Mouse (Mus musculus): ENCODE measurements around the gene Letm1.

The Letm1 gene

GRCm38 (mm10) chr5:33782345-33782998, at the start of gene Letm1:
Gene Letm1 (minus strand): TSS chr5:33782817.
- DNase-seq (ENCODE audit: low spot score in 2 of 2): peak; percentile 93 to 95

- DNase-seq (ENCODE audit: low spot score in 2 of 2): no peak
These were observed 48.2 kb upstream of the Letm1 start for GRCm38 (mm10) chr5:33830832-33831231.

- DNase-seq (ENCODE audit: low spot score in 2 of 2): no peak
These were observed 47.3 kb upstream of the Letm1 start for GRCm38 (mm10) chr5:33829958-33830357.

- DNase-seq (ENCODE audit: low spot score in 2 of 2): no peak
These were observed 45.5 kb upstream of the Letm1 start for GRCm38 (mm10) chr5:33828107-33828506.

GRCm38 (mm10) chr5:33826001-33826400, 43.4 kb upstream of the Letm1 start:
- DNase-seq (ENCODE audit: low spot score in 2 of 2): no peak

- DNase-seq (ENCODE audit: low spot score in 2 of 2): no peak
These were observed 39.8 kb upstream of the Letm1 start for GRCm38 (mm10) chr5:33822456-33822855.

GRCm38 (mm10) chr5:33821901-33822427, 39.3 kb upstream of the Letm1 start:
- DNase-seq (ENCODE audit: low spot score in 2 of 2): no peak

GRCm38 (mm10) chr5:33820733-33821621, 38.4 kb upstream of the Letm1 start:
- DNase-seq (ENCODE audit: low spot score in 2 of 2): peak; percentile 29 to 62

- peak; percentile 85 to 86 for DNase-seq (ENCODE audit: low spot score in 2 of 2)
These were observed 37.5 kb upstream of the Letm1 start, which contains the start of gene Nsd2 for GRCm38 (mm10) chr5:33819876-33820732. Gene Nsd2 (plus strand): TSS chr5:33820725.

- DNase-seq (ENCODE audit: low spot score in 2 of 2): peak; percentile 8 to 29
These were observed 36.7 kb upstream of the Letm1 start for GRCm38 (mm10) chr5:33819141-33819875.

GRCm38 (mm10) chr5:33818104-33818503, 35.5 kb upstream of the Letm1 start:
- no peak for DNase-seq (ENCODE audit: low spot score in 2 of 2)

- no peak for DNase-seq (ENCODE audit: low spot score in 2 of 2)
These were observed 33.5 kb upstream of the Letm1 start for GRCm38 (mm10) chr5:33816008-33816725.

- no peak for DNase-seq (ENCODE audit: low spot score in 2 of 2)
These were observed 28.9 kb upstream of the Letm1 start for GRCm38 (mm10) chr5:33811519-33811918.

- no peak for DNase-seq (ENCODE audit: low spot score in 2 of 2)
These were observed 20.7 kb upstream of the Letm1 start for GRCm38 (mm10) chr5:33803337-33803736.

GRCm38 (mm10) chr5:33791912-33792643, 9.5 kb upstream of the Letm1 start:
- no peak for DNase-seq (ENCODE audit: low spot score in 2 of 2)

- no peak for DNase-seq (ENCODE audit: low spot score in 2 of 2)
These were observed 378 bp upstream of the Letm1 start for GRCm38 (mm10) chr5:33782999-33783390.

GRCm38 (mm10) chr5:33781964-33782344, 663 bp downstream of the Letm1 start:
- DNase-seq (ENCODE audit: low spot score in 2 of 2): no peak

GRCm38 (mm10) chr5:33777195-33777594, 5.4 kb downstream of the Letm1 start:
- no peak for DNase-seq (ENCODE audit: low spot score in 2 of 2)

GRCm38 (mm10) chr5:33743481-33743880, 39.1 kb downstream of the Letm1 start:
- DNase-seq (ENCODE audit: low spot score in 2 of 2): no peak

- no peak for DNase-seq (ENCODE audit: low spot score in 2 of 2)
These were observed 42.1 kb downstream of the Letm1 start for GRCm38 (mm10) chr5:33740548-33740947.

Data from heart, adult 9 months (tissue).